Mouse (Mus musculus): ENCODE data around the gene Miox.

Gene Miox

GRCm38 (mm10) chr15:89343325-89343724, 9.1 kb downstream of the Miox start:
- no peak overlapping the region for H3K4me3 ChIP-seq (replicated peaks; ENCODE audit: low read length)
- H3K4me1 ChIP-seq (replicated peaks; ENCODE audit: low read depth, low read length): no peaks in the 10 kb centered on the region
- no peaks in the 10 kb centered on the region for H3K27me3 ChIP-seq (ENCODE audit: insufficient read depth, low read length)
- 0 out of 2 replicates have a peak, but pooled peaks cover 6% of the 10 kb centered on the region for H3K36me3 ChIP-seq (ENCODE audit: insufficient read depth, low read length)
- H3K9me3 ChIP-seq (ENCODE audit: low read length): peaks cover 9% of the 10 kb centered on the region
- peak; percentile 48 for TF ChIP-seq CTCF (conservative IDR thresholded peaks at IDR 0.05; ENCODE audit: low read length)
- no peak for TF ChIP-seq NANOG (IDR thresholded peaks at IDR 0.05; ENCODE audit: borderline replicate concordance, low read length)
- no peak for TF ChIP-seq POU5F1 (IDR thresholded peaks at IDR 0.05; ENCODE audit: borderline replicate concordance, low read length)

- Histone ChIP-seq H3K4me3 (replicated peaks; ENCODE audit: low read length) (no peak overlapping the region), H3K36me3 (ENCODE audit: insufficient read depth, low read length) (peaks cover 54% of the 10 kb centered on the region), H3K27me3 (ENCODE audit: insufficient read depth, low read length) (no peaks in the 10 kb centered on the region), H3K4me1 (replicated peaks; ENCODE audit: low read depth, low read length) (peaks cover 44% of the 10 kb centered on the region), H3K9me3 (ENCODE audit: low read length) (no peaks in the 10 kb centered on the region)
- TF ChIP-seq CTCF (conservative IDR thresholded peaks at IDR 0.05; ENCODE audit: low read length): no peak
- no peak for TF ChIP-seq POU5F1 (IDR thresholded peaks at IDR 0.05; ENCODE audit: borderline replicate concordance, low read length)
- no peak for TF ChIP-seq NANOG (IDR thresholded peaks at IDR 0.05; ENCODE audit: borderline replicate concordance, low read length)
Observed at GRCm38 (mm10) chr15:89350447-89350846, 16.2 kb downstream of the Miox start.

DNA sequence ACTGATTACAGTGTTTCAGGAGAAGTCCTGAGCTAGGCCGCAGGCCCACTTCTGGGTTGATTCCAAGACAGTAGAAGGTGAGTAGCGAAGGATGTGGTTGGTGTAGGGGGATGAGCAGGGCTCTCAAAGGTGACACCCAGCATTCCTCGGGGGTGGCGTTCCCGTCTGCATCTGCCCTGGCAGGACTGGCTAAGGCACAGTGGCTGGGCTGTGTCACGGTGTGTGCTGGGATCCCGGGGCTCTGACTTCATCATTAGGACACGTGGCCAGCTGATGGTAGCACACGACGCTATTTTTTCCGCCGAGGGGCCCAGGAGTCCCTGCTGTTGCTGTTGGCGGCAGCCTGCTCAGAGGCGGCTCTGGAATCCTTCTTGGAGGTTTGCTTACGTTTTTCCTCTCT, 17.1 kb downstream of the Miox start:
- Histone ChIP-seq H3K4me3 (replicated peaks; ENCODE audit: low read length) (peak overlapping the region; percentile 69), H3K36me3 (ENCODE audit: insufficient read depth, low read length) (peaks cover 54% of the 10 kb centered on the region), H3K9me3 (ENCODE audit: low read length) (no peaks in the 10 kb centered on the region), H3K4me1 (replicated peaks; ENCODE audit: low read depth, low read length) (peaks cover 44% of the 10 kb centered on the region), H3K27me3 (ENCODE audit: insufficient read depth, low read length) (no peaks in the 10 kb centered on the region)
- TF ChIP-seq NANOG (IDR thresholded peaks at IDR 0.05; ENCODE audit: borderline replicate concordance, low read length) (no peak), POU5F1 (IDR thresholded peaks at IDR 0.05; ENCODE audit: borderline replicate concordance, low read length) (no peak), CTCF (conservative IDR thresholded peaks at IDR 0.05; ENCODE audit: low read length) (no peak)

DNA sequence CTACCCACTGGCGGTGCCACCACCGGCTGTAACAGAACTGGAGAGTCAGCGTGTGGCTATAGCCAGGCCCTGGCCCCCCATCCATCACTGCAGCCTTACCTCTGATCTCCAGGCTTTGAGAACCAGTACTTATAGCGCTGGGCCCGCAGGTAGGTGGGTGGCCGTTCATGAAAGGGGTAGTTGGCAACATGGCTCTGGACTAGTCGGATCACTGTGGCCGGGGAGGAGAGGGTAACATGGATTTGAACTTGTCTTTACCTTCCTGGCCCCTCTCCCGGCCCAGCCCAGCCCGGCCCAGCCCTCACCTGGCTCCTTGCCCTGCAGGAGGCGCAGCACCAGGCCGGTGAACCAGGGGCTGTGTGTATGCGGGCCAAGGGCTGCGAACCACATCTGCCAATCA, 17.9 kb downstream of the Miox start:
- Histone ChIP-seq H3K4me1 (replicated peaks; ENCODE audit: low read depth, low read length) (peaks cover 46% of the 10 kb centered on the region), H3K36me3 (ENCODE audit: insufficient read depth, low read length) (peaks cover 55% of the 10 kb centered on the region), H3K4me3 (replicated peaks; ENCODE audit: low read length) (peak overlapping the region; percentile 69), H3K9me3 (ENCODE audit: low read length) (no peaks in the 10 kb centered on the region), H3K27me3 (ENCODE audit: insufficient read depth, low read length) (no peaks in the 10 kb centered on the region)
- TF ChIP-seq POU5F1 (IDR thresholded peaks at IDR 0.05; ENCODE audit: borderline replicate concordance, low read length): no peak
- TF ChIP-seq CTCF (conservative IDR thresholded peaks at IDR 0.05; ENCODE audit: low read length): no peak
- TF ChIP-seq NANOG (IDR thresholded peaks at IDR 0.05; ENCODE audit: borderline replicate concordance, low read length): no peak

DNA sequence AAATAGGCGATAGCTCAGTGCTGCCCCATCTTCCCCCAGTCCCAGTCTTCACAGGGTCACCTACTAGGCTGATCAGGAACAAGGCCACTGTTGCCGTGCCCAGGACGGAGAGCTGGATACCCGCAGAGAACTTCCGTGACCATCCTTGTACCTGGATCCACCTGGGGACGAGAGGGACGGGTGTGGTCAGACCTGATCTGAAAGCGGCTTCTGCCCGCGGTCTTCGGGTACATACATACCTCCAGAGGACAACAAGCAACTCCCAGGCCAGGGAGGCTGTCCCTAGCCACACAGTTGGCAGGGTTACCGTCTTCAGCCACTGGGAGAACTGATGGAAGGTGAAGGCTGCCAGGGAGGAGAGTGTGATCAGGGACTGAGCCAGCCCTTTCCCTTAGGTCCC, 18.6 kb downstream of the Miox start:
- Histone ChIP-seq H3K4me3 (replicated peaks; ENCODE audit: low read length) (peak overlapping the region; percentile 69), H3K4me1 (replicated peaks; ENCODE audit: low read depth, low read length) (peaks cover 53% of the 10 kb centered on the region), H3K9me3 (ENCODE audit: low read length) (no peaks in the 10 kb centered on the region), H3K27me3 (ENCODE audit: insufficient read depth, low read length) (no peaks in the 10 kb centered on the region), H3K36me3 (ENCODE audit: insufficient read depth, low read length) (peaks cover 61% of the 10 kb centered on the region)
- TF ChIP-seq NANOG (IDR thresholded peaks at IDR 0.05; ENCODE audit: borderline replicate concordance, low read length) (no peak), POU5F1 (IDR thresholded peaks at IDR 0.05; ENCODE audit: borderline replicate concordance, low read length) (no peak), CTCF (conservative IDR thresholded peaks at IDR 0.05; ENCODE audit: low read length) (no peak)

- Histone ChIP-seq H3K36me3 (ENCODE audit: insufficient read depth, low read length) (peaks cover 67% of the 10 kb centered on the region), H3K27me3 (ENCODE audit: insufficient read depth, low read length) (no peaks in the 10 kb centered on the region), H3K9me3 (ENCODE audit: low read length) (no peaks in the 10 kb centered on the region), H3K4me1 (replicated peaks; ENCODE audit: low read depth, low read length) (peaks cover 64% of the 10 kb centered on the region), H3K4me3 (replicated peaks; ENCODE audit: low read length) (peak overlapping the region; percentile 98; the same call in 1 of the 2 replicates)
- TF ChIP-seq POU5F1 (IDR thresholded peaks at IDR 0.05; ENCODE audit: borderline replicate concordance, low read length) (no peak), CTCF (conservative IDR thresholded peaks at IDR 0.05; ENCODE audit: low read length) (no peak), NANOG (IDR thresholded peaks at IDR 0.05; ENCODE audit: borderline replicate concordance, low read length) (no peak)
Observed at GRCm38 (mm10) chr15:89353837-89354236, 19.6 kb downstream of the Miox start.

- H3K27me3 ChIP-seq (ENCODE audit: insufficient read depth, low read length): no peaks in the 10 kb centered on the region
- TF ChIP-seq NANOG (IDR thresholded peaks at IDR 0.05; ENCODE audit: borderline replicate concordance, low read length) (no peak), POU5F1 (IDR thresholded peaks at IDR 0.05; ENCODE audit: borderline replicate concordance, low read length) (no peak), CTCF (conservative IDR thresholded peaks at IDR 0.05; ENCODE audit: low read length) (no peak)
- peaks cover 73% of the 10 kb centered on the region for H3K36me3 ChIP-seq (ENCODE audit: insufficient read depth, low read length)
- H3K9me3 ChIP-seq (ENCODE audit: low read length): no peaks in the 10 kb centered on the region
- H3K4me3 ChIP-seq (replicated peaks; ENCODE audit: low read length): peak overlapping the region; percentile 98
- H3K4me1 ChIP-seq (replicated peaks; ENCODE audit: low read depth, low read length): peaks cover 70% of the 10 kb centered on the region
Observed at GRCm38 (mm10) chr15:89354455-89354854, 20.3 kb downstream of the Miox start.

DNA sequence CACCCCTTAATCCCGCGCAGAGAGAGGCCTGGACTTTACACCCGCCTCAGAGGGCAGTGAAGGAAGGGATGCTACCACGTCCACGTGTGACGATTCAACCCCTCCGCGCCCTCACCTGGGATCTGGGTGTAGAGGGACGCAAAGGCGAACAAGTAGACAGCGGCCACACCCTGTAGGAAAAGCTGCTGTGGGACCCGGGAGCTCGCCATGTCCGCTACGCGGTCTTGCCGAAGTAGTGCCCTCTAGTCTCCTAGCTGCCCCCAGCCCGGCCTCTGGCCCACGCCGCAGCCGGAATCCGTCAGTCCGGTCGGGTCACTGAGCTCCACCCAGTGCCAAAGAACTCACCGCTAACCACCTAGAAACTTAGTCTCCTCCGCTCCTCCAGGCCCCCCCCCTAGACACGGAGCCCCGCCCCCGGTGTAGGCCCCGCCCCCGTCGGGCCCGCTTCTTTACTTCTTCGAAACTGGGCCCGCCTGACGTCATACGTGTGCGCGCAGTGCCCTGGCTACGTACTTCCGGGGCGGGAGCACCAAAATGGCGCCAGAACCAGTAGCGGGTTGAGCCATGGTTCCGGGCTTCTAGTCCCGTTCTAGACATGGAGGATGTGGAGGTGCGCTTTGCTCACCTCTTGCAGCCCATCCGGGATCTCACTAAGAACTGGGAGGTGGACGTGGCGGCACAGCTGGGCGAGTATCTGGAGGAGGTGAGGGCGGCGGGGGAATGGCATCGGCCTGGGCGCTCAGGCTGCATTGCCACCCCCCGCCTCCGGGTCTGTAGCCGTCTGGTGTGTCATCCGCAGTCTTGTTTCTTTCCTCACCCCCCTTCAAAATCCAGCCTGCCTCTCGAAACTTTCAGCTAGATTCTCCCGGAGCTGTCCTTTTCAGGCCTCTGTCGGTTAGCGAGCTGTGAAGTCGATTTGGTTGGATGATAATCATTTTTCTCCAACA, 21.3 kb downstream of the Miox start, which contains the start of the genes Lmf2 and Ncaph2:
TSS of gene Lmf2 (minus strand) at position 419 of the 947 bp plus-strand sequence.
TSS of gene Ncaph2 (plus strand) at position 479 of the 947 bp plus-strand sequence.
- no peaks in the 10 kb centered on the region for H3K27me3 ChIP-seq (ENCODE audit: insufficient read depth, low read length)
- H3K9me3 ChIP-seq (ENCODE audit: low read length): no peaks in the 10 kb centered on the region
- H3K4me1 ChIP-seq (replicated peaks; ENCODE audit: low read depth, low read length): peaks cover 81% of the 10 kb centered on the region
- peak within 1 kb of the TSS; percentile 98 for H3K4me3 ChIP-seq (replicated peaks; ENCODE audit: low read length)
- H3K36me3 ChIP-seq (ENCODE audit: insufficient read depth, low read length): peaks cover 74% of the 10 kb centered on the region
- TF ChIP-seq POU5F1 (IDR thresholded peaks at IDR 0.05; ENCODE audit: borderline replicate concordance, low read length) (no peak), NANOG (IDR thresholded peaks at IDR 0.05; ENCODE audit: borderline replicate concordance, low read length) (no peak), CTCF (conservative IDR thresholded peaks at IDR 0.05; ENCODE audit: low read length) (no peak)

Data from E14TG2a.4 (cell line).